Mouse (Mus musculus): ENCODE measurements around the gene Nfatc4.

DNA sequence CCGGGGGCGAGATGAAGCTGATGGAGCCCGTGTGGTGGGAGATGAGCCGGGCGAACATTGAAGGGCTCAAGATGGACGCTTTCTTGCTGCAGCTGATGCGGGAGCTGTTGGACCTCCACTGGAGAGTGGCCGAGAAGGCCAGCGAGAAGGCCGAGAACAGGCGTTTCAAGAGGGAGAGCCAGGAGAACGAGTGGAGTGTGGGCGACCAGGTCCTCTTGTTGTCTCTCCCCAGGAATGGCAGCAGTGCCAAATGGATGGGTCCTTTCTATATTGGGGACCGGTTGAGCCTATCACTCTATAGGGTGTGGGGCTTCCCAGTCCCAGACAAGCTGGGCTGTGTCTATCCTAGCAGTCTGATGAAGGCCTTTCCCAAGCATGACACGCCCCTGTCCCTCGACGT, 49.6 kb downstream of the Nfatc4 start:
- no peak for TF ChIP-seq CTCF (IDR thresholded peaks at IDR 0.05; ENCODE audit: low read depth)
- no peak for TF ChIP-seq EP300 (IDR thresholded peaks at IDR 0.05; ENCODE audit: low read depth)

All from heart, postnatal 0 days (tissue).